Mouse (Mus musculus) hindbrain, embryonic 14.5 days (tissue): Measurements from ENCODE around the gene Pi4kb. TPM values are rescaled to one million over a fixed set of nuclear protein-coding genes. Genes with fewer than 3 reads are reported as not detected.

Source experiments
- ATAC-seq: fragments of 200-750 bp; cut with Nextera tagmentation; 2 replicates; pipeline ENCODE4 v1.8.0; 2017; ENCODE audit warnings: moderate number of reproducible peaks, mild to moderate bottlenecking, moderate TSS enrichment, moderate library complexity; ENCODE audit not compliant: low FRiP score
- DNase-seq: peaks from one replicate; pipeline ENCODE4 v3.0.0-alpha.2; 2015; ENCODE audit warnings: low spot score
- H3K27ac ChIP-seq: fragments of 300-500 bp; sonication (generic); 2 replicates; pipeline ENCODE4 v1.5.1; 2014; ENCODE audit warnings: mild to moderate bottlenecking, moderate library complexity
- H3K27me3 ChIP-seq: fragments of 300-500 bp; sonication (generic); 2 replicates; pipeline ENCODE4 v1.6.1; 2014; ENCODE audit warnings: mild to moderate bottlenecking, low read length, mixed read lengths; ENCODE audit not compliant: control insufficient read depth, insufficient read depth
- H3K36me3 ChIP-seq: fragments of 300-500 bp; sonication (generic); replicated peaks from 2 replicates; pipeline ENCODE4 v1.6.1; 2014; ENCODE audit not compliant: control insufficient read depth, insufficient read depth
- H3K4me1 ChIP-seq: fragments of 300-500 bp; sonication (generic); replicated peaks from 2 replicates; pipeline ENCODE4 v1.6.1; 2014; ENCODE audit warnings: antibody characterized with exemption, low read length, mixed read lengths; ENCODE audit not compliant: control insufficient read depth, insufficient read depth
- H3K4me2 ChIP-seq: fragments of 300-500 bp; sonication (generic); replicated peaks from 2 replicates; pipeline ENCODE4 v1.6.1; 2014; ENCODE audit warnings: mild to moderate bottlenecking, moderate library complexity
- H3K4me3 ChIP-seq: fragments of 300-500 bp; sonication (generic); replicated peaks from 2 replicates; pipeline ENCODE4 v1.5.1; 2014; ENCODE audit warnings: mild to moderate bottlenecking, low read length
- H3K9ac ChIP-seq: fragments of 300-500 bp; sonication (generic); 2 replicates; pipeline ENCODE4 v1.6.1; 2014
- H3K9me3 ChIP-seq: fragments of 300-500 bp; sonication (generic); 2 replicates; pipeline ENCODE4 v1.6.1; 2016; ENCODE audit warnings: low read length; ENCODE audit not compliant: control insufficient read depth
- WGBS: fragments of 180-500 bp; shearing (Covaris S2); extraction: QIAGEN DNeasy Blood & Tissue Kit; methylation state at CpG from one replicate; pipeline ENCODE4 v1.1.7; 2014; 5-methylcytosine and 5-hydroxymethylcytosine counted together
- polyA plus RNA-seq: library from polyadenylated mRNA; unstranded; fragments of >200 nt; fragmentation: Nextera tagmentation; extraction: Ambion mirVana; gene quantifications from 2 replicates; pipeline ENCODE4 v1.2.1, GENCODE M21; 2014

Pi4kb gene
- polyA plus RNA-seq, 1 experiment from 2014 or later, result 28.4 TPM

DNA sequence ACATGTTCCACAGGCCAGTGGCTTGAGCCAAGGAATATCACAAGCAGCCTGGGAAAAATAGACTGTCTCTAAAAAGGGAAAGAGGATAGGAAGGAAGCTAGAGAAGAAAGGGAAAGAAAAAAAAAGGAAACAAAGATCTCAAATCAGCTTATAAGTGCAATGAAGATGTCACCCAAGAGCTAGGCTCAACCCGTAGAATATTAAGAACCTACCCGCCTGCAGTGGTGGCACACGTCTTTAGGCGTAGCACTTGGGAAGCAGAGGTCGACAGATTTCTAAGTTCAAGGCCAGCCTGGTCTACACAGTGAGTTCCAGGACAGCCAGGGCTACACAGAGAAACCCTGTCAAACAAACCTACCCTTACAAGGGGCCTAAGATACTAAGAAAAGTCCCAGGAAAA, 911 bp upstream of the Pi4kb start:
- ATAC-seq, result no peak
- 81% methylated on average over 5 of the region's 5 CpGs for WGBS
- no peak overlapping the region for H3K4me3 ChIP-seq

DNA sequence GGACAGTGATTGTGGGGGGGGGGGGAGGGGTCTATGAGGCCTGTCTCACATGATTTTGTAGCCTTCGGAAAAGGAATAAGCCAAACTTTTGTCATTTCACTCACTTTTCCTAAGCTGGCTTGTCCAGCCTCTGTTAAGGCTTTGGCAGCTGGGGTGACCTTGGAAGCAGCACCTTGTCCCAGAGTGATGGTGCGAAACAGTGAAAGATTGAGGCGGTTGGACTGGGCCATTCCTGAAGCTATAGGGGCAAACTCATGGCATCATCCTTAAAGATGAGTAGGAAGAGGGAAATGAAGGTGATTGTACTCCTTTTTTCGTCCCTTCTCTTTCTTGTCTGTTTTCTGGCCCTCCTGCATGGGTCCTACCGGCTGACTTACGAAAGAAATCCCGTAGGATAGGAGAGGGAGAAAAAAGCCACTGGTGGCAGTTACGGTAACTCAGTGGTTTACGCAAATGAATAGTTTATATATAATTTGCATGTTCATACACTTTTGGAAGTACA, 454 bp upstream of the Pi4kb start:
- peak overlapping the region; percentile 43 for H3K27ac ChIP-seq
- peak; percentile 25 for ATAC-seq
- no peaks in the 10 kb centered on the region for H3K9me3 ChIP-seq
- peak overlapping the region; percentile 82 for H3K4me2 ChIP-seq
- peaks cover 17% of the 10 kb centered on the region; the same call in 1 of the 2 replicates for H3K36me3 ChIP-seq
- H3K9ac ChIP-seq, result peak overlapping the region; percentile 96
- no peak for DNase-seq
- 16% methylated on average over 9 of the region's 9 CpGs for WGBS
- H3K4me1 ChIP-seq, result peaks cover 15% of the 10 kb centered on the region
- no peaks in the 10 kb centered on the region for H3K27me3 ChIP-seq
- peak overlapping the region; percentile 97 for H3K4me3 ChIP-seq

More for the DNA sequence above, 911 bp upstream of the Pi4kb start:
- DNase-seq, result no peak
- Histone ChIP-seq H3K9me3 (no peaks in the 10 kb centered on the region), H3K4me1 (peaks cover 15% of the 10 kb centered on the region), H3K27me3 (no peaks in the 10 kb centered on the region), H3K36me3 (peaks cover 14% of the 10 kb centered on the region; the same call in 1 of the 2 replicates), H3K27ac (no peak overlapping the region), H3K9ac (no peak overlapping the region), H3K4me2 (peak overlapping the region; percentile 82)

DNA sequence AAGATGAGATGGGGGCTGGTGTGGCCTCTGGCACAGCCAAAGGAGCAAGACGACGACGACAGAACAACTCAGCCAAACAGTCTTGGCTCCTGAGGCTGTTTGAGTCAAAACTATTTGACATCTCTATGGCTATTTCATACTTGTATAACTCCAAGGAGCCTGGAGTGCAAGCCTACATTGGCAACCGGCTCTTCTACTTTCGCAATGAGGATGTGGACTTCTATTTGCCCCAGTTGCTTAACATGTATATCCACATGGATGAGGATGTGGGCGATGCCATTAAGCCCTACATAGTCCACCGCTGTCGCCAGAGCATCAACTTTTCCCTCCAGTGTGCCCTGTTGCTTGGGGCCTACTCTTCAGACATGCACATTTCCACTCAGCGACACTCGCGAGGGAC, 9.8 kb downstream of the Pi4kb start:
- DNase-seq, result no peak

GRCm38 (mm10) chr3:94985513-94985912, 11.0 kb downstream of the Pi4kb start:
- 0 out of 2 replicates have a peak, but pooled peaks cover 8% of the 10 kb centered on the region for H3K4me1 ChIP-seq
- H3K4me2 ChIP-seq, result no peak overlapping the region
- H3K9me3 ChIP-seq, result no peaks in the 10 kb centered on the region
- H3K27ac ChIP-seq, result no peak overlapping the region
- DNase-seq, result no peak
- no peaks in the 10 kb centered on the region for H3K27me3 ChIP-seq
- no peak for ATAC-seq
- peaks cover 75% of the 10 kb centered on the region for H3K36me3 ChIP-seq
- no peak overlapping the region for H3K9ac ChIP-seq
- 95% methylated on average over 2 of the region's 2 CpGs for WGBS
- no peak overlapping the region for H3K4me3 ChIP-seq

More for the DNA sequence above, 9.8 kb downstream of the Pi4kb start:
- Histone ChIP-seq H3K9me3 (no peaks in the 10 kb centered on the region), H3K4me2 (no peak overlapping the region), H3K4me3 (no peak overlapping the region), H3K4me1 (0 out of 2 replicates have a peak, but pooled peaks cover 7% of the 10 kb centered on the region), H3K27ac (no peak overlapping the region), H3K36me3 (peaks cover 70% of the 10 kb centered on the region), H3K27me3 (no peaks in the 10 kb centered on the region), H3K9ac (no peak overlapping the region)
- no peak for ATAC-seq
- 88% methylated on average over 11 of the region's 11 CpGs for WGBS

DNA sequence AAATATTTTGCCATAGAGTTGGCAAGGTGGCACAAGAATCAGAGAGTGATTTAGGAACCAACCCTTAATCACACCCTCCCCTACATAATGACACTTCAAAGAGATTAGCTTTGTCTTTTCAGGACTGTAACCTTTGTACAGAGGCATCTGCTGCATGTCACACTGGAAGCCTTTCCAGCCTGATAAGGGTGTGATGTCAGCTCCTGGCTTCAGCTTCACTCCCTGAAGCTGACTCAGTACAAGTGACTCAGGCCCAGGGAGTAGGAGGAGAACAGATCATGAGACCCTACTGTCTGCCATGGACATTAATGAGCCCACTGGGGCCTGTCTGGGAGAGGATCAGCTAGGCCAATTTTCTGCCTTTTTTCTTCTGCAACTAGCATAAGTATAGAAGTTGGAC, 13.0 kb downstream of the Pi4kb start:
- Histone ChIP-seq H3K27ac (no peak overlapping the region), H3K9me3 (no peaks in the 10 kb centered on the region), H3K4me2 (no peak overlapping the region), H3K27me3 (no peaks in the 10 kb centered on the region), H3K36me3 (peaks cover 70% of the 10 kb centered on the region), H3K9ac (no peak overlapping the region), H3K4me3 (no peak overlapping the region), H3K4me1 (0 out of 2 replicates have a peak, but pooled peaks cover 8% of the 10 kb centered on the region)
- no peak for DNase-seq
- no peak for ATAC-seq

DNA sequence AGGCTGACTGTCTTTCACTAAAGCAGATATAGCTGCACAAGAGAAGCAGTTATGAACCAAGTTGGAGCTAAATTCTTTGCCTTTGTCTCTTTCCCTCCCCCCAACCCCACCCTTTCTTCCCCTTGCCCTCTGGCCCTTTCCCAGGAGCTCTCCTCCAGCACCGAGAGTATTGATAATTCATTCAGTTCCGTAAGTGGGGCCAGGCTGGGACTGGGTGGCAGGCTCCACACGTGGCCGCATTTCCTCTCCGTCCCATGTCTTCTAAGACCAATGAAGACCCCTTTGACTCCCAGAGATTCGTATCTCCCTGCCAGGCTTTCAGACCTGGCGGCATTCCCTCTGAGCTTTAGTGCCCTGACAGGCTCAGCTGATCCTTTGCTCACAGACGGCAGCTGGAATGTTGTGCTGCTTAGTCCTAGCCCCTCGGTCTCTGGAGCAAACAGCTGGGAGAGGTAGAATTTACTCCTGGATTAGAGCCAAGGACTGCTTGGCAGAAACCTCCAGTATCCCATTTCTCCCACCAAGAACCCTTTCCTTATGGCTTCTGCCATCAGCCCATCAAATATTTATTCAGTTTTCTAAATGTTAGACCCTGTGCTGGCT, 14.7 kb downstream of the Pi4kb start:
- DNase-seq (no peak), ATAC-seq (no peak)
- no peak overlapping the region for H3K27ac ChIP-seq
- no peaks in the 10 kb centered on the region for H3K9me3 ChIP-seq
- H3K9ac ChIP-seq, result no peak overlapping the region
- 51% methylated on average over 9 of the region's 9 CpGs for WGBS
- 0 out of 2 replicates have a peak, but pooled peaks cover 8% of the 10 kb centered on the region for H3K4me1 ChIP-seq
- peaks cover 70% of the 10 kb centered on the region for H3K36me3 ChIP-seq
- H3K4me3 ChIP-seq, result no peak overlapping the region
- H3K27me3 ChIP-seq, result no peaks in the 10 kb centered on the region
- no peak overlapping the region for H3K4me2 ChIP-seq

GRCm38 (mm10) chr3:94996946-94997345, 22.4 kb downstream of the Pi4kb start:
- Histone ChIP-seq H3K36me3 (peaks cover 97% of the 10 kb centered on the region), H3K4me3 (no peak overlapping the region), H3K9me3 (no peaks in the 10 kb centered on the region), H3K9ac (no peak overlapping the region), H3K27me3 (no peaks in the 10 kb centered on the region), H3K4me2 (no peak overlapping the region), H3K4me1 (no peaks in the 10 kb centered on the region), H3K27ac (no peak overlapping the region)
- DNase-seq, result peak; percentile 90
- 29% methylated on average over 2 of the region's 2 CpGs for WGBS
- ATAC-seq, result no peak

DNA sequence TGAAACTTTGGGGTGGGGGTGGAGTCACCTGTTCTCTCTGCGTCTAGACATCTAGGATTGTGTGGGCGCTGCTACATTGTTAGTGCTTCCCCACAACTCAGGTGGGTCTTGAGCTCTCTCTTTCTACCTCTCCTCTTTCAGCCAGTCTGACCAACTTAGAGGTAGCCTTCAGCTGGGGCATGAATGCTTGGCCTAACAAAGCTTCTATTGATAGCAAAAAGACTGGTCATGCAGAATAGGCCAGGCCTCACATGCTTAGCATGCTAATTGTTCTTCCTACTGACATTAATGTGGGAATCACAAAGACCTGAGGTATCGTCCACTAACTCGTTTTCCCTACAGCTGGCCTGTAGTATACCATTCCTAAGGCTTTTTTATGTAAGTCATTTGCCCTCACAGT, 28.0 kb downstream of the Pi4kb start:
- WGBS, result 58% methylated on average over 4 of the region's 4 CpGs
- H3K27me3 ChIP-seq, result no peaks in the 10 kb centered on the region
- no peak overlapping the region for H3K4me2 ChIP-seq
- no peak overlapping the region for H3K9ac ChIP-seq
- H3K36me3 ChIP-seq, result peaks cover 97% of the 10 kb centered on the region
- peak; percentile 44; the same call in 1 of the 2 replicates for ATAC-seq
- no peaks in the 10 kb centered on the region for H3K4me1 ChIP-seq
- no peaks in the 10 kb centered on the region for H3K9me3 ChIP-seq
- H3K27ac ChIP-seq, result peak overlapping the region; percentile 54
- no peak for DNase-seq
- H3K4me3 ChIP-seq, result no peak overlapping the region

GRCm38 (mm10) chr3:95003273-95003672, 28.7 kb downstream of the Pi4kb start:
- Histone ChIP-seq H3K27me3 (no peaks in the 10 kb centered on the region), H3K27ac (no peak overlapping the region; the same call in 1 of the 2 replicates), H3K36me3 (peaks cover 97% of the 10 kb centered on the region), H3K9ac (no peak overlapping the region), H3K4me3 (no peak overlapping the region), H3K4me2 (no peak overlapping the region), H3K4me1 (no peaks in the 10 kb centered on the region), H3K9me3 (no peaks in the 10 kb centered on the region)
- no peak for DNase-seq
- ATAC-seq, result no peak
